Mouse (Mus musculus): ENCODE measurements around the gene Wnk4.
A peak's percentile ranks its signal among the peaks of the same experiment; 100 is the strongest.

Wnk4 gene

GRCm38 (mm10) chr11:101245855-101246701 lies 14.3 kb upstream of the Wnk4 start, which contains the start of gene Ramp2:
Gene Ramp2 (plus strand): TSS chr11:101246028.
- peak; percentile 63 for DNase-seq

DNA sequence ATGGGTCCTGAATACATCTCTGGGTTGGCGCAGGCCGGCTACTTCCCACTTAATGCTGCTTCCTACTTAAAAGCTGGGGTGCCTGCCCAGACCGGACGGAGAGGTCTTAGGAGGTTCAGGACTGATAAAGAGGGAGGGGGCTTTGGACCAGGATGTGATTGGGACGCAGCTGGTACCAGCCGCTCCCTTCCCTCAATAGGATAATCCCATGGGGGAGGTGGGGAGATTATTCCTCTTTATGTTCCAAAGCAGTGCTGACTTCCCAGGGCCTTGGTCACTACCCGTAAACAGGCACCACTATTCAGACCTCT lies 13.7 kb upstream of the Wnk4 start:
- no peak for DNase-seq

- DNase-seq: no peak
Observed at GRCm38 (mm10) chr11:101247521-101248030, 12.8 kb upstream of the Wnk4 start.

GRCm38 (mm10) chr11:101248258-101248994 lies 11.9 kb upstream of the Wnk4 start:
- peak; percentile 57 for DNase-seq

DNA sequence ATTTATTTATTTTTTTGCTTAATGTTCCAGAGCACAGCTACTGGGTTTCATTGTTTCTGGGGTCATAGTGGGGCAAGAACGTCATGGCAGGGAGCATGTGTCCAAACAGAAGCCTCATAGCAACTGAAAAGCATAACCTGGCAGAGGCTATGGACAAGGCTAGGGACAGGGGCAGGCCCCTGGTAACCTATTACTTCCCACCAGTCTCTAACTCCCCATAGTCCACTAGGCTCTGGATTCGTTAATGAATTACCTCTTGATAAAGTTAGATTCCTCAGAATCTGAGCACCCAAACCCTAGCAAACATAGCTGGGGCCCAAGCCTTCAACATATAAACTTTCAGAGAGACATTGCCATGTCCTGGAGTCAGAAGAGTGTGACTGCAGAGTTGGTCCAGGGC lies 9.3 kb upstream of the Wnk4 start:
- no peak for DNase-seq

DNA sequence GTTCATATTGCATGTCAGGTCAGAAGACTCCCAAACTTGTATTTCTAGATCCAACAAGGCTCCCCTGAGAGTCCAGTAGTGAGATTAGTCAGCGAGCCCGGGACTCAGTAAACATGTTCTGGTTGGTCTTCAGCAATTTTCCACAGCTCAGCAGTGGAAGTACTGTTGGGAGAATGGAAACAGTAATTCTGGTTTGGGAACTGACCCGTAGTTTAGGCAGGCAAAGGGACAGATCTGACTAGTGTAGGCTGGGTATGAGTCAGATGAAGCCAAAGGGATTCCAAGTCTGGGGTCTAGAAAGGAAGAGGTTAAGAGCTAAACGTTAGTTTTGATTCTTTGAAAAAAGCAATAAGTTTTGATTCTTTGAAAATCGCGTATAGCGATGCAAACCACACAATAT lies 7.4 kb upstream of the Wnk4 start:
- no peak for DNase-seq

- DNase-seq: peak; percentile 80
Observed at GRCm38 (mm10) chr11:101253613-101254389, 6.6 kb upstream of the Wnk4 start, which contains the start of gene Vps25. Gene Vps25 (plus strand): TSS chr11:101253707.

GRCm38 (mm10) chr11:101255826-101256775 lies 4.3 kb upstream of the Wnk4 start:
- no peak for DNase-seq

- no peak for DNase-seq
Observed at GRCm38 (mm10) chr11:101259261-101259712, 1.1 kb upstream of the Wnk4 start.

DNA sequence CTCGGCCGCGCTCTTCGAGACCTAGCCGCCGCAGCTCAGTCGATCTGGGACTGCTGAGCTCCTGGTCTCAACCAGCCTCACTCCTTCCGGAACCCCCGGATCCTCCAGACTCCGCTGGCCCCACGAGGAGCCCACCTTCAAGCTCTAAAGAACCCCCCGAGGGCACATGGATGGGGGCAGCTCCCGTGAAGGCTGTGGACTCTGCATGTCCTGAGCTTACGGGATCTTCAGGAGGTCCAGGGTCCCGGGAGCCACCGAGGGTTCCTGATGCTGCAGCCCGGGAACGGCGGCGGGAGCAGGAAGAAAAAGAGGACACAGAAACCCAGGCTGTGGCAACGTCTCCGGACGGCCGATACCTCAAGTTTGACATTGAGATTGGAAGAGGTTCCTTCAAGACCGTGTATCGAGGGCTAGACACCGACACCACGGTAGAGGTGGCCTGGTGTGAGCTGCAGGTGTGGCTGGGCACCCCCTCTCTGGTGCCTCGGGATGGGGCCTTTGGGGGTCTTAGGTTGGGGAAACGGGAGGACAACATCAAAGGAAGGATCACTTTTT lies 536 bp downstream of the Wnk4 start:
- no peak for DNase-seq

- no peak for DNase-seq
Observed at GRCm38 (mm10) chr11:101262272-101262967, 2.1 kb downstream of the Wnk4 start.

DNA sequence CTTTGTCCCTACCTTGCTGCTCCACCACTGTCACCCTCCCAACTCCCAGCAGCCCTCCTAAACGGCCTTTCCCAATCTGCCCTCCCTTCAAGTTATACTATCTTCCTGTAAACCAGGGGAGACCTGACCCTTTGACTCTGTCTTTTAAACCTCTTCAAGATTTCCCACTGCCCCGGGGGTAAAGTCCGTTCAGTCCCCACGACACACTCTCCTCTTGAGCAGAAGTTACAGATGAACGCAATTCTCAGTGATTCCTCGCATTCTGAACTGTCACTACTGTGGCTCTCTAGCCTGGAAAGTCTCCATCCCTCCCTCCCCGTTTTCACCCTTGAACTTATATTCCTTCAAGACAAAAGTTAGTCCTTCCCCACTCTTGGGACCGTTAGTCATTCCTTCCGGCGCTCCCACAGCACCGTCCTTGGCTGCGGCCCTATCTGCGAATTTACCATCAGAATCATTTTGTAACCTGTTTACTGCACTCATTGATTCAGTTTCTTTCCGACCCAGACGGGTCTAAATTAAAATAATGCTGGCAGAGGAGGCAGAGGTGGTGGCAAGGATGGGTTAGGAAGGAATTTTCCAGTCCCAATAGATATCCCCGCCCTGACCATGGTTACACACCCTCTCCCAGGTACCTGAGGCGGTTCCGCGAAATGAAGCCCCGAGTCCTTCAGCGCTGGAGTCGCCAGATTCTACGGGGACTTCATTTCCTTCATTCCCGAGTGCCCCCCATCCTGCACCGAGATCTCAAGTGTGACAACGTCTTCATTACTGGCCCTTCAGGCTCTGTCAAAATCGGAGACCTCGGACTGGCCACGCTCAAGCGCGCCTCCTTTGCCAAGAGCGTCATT lies 3.0 kb downstream of the Wnk4 start:
- DNase-seq: no peak

DNA sequence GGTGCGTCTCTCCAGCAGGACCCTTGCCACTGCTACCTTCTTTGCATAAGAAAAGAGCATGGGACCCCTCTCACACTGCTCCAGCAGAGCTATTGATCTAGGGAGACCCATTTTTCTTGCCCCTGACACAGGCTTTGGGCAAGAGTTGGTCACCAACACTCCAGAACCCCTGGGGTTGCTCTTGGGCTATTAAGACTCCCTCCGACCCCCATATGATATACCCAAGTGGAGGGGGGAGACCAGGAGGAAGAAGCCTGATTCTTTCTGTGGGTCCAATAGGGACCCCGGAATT lies 3.6 kb downstream of the Wnk4 start:
- DNase-seq: no peak

DNA sequence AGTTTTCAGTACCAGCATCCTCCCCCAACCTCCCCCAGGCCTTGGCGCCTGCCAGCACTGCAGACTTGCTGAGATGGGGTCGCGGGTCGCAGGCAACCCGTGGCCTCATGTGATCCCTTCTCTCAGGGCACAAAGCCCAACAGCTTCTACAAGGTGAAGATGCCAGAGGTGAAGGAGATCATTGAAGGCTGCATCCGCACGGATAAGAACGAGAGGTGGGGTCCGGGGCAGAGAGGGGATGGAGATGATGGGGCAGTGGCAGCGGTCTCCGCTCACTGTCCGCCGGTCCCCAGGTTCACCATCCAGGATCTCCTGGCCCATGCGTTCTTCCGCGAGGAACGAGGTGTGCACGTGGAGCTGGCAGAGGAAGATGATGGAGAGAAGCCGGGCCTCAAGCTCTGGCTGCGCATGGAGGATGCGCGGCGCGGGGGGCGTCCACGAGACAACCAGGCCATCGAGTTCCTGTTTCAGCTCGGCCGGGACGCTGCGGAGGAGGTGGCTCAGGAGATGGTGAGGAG lies 4.6 kb downstream of the Wnk4 start:
- no peak for DNase-seq

- no peak for DNase-seq
Observed at GRCm38 (mm10) chr11:101265906-101266305, 5.5 kb downstream of the Wnk4 start.

DNA sequence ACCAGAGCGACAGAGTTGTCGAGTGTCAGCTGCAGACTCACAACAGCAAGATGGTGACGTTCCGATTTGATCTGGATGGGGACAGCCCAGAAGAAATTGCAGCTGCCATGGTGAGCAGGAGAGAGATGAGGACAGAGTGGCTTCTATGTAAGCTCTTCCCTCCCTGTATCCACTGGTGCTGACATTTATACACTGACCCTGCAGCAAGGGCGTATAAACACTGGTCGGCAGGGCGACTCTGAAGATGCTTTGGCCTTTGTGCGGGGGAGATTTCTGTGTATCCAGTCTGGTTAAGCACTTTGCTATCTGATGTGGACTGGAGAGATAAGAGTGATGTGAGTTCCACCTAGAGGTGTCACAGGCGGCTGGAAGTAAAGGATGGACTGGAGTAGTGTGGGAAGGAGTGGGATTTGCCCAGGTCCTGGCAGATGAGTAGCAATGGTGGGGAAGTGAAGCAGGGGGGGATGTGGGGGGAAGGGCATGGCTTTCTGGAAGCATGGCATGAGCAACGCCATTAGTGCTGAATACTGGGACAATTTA lies 9.3 kb downstream of the Wnk4 start:
- DNase-seq: no peak

GRCm38 (mm10) chr11:101272446-101272845 lies 12.1 kb downstream of the Wnk4 start:
- DNase-seq: no peak

GRCm38 (mm10) chr11:101275309-101275708 lies 14.9 kb downstream of the Wnk4 start:
- no peak for DNase-seq

DNA sequence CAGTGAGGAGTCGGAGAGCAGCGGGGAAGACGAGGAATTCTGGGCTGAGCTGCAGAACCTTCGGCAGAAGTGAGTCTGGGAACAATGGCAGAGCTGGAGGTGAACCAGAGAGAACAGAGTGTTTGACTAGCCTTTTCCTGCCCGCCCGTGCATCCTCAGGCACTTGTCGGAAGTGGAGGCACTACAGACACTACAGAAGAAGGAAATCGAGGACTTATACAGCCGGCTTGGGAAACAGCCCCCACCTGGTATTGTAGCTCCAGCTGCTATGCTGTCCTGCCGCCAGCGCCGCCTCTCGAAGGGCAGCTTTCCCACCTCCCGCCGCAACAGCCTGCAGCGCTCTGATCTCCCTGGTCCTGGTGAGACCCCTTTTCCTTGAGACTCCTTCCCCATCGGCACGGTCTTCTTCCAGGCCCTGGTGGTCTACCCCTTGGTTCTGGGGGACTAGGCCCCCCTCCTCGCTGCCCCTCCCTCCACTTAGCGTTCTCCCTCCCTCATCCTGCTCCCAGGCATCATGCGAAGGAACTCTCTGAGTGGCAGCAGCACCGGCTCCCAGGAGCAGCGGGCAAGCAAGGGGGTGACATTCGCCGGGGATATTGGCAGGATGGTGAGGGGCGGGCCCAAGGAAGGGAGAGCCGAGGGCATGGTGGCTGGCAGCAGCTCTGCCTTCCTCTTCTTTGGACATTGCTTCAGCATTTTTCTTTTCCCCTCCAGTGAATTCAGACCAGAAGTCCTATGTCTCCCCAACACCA lies 16.1 kb downstream of the Wnk4 start:
- no peak for DNase-seq

All from right cerebral cortex, postnatal 4 days (tissue).